Mouse (Mus musculus) brown adipose tissue, adult 24 weeks (tissue): ENCODE measurements at regions not wholly inside any gene's neighbourhood (a gene's known extent, or its start where the extent isn't known, plus 50 kb on each side); places are given as distances from the start of the nearest gene placed in this dataset.

Experiments used
- H3K27ac ChIP-seq: fragments of 200-500 bp; replicated peaks from 2 replicates; pipeline ENCODE4 v1.5.1; 2012; ENCODE audit warnings: low read depth, mild to moderate bottlenecking, low read length
- H3K4me1 ChIP-seq: fragments of 200-500 bp; 2 replicates; pipeline ENCODE4 v1.6.1; 2012; ENCODE audit warnings: low read length, mixed read lengths; ENCODE audit not compliant: control insufficient read depth, insufficient read depth, insufficient read length
- H3K4me3 ChIP-seq: fragments of 200-500 bp; 2 replicates; pipeline ENCODE4 v1.5.1; 2012; ENCODE audit warnings: low read depth, mild to moderate bottlenecking, low read length, moderate library complexity; ENCODE audit not compliant: insufficient read depth

DNA sequence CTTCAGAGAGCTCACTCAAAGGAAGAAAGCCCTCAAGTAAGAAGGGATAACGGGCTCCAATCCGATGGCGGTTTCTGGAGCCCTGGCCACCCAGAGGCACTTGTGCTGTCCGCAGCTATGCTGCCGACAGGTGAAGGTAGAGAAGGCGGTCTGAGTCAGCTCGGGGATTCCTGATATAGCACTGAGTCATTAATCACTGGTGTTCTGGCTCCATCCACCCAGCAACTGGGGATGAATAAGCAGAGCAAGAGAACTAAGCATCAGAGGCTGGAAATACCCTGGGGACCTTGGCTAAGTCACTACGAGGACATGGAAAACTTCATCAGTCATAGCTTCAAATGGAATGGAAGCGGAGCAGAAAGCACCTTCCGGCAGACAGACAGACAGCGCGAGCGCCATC is 122.5 kb upstream of the Runx1 start:
- H3K27ac ChIP-seq = no peak overlapping the region
- 0 out of 2 replicates have a peak, but pooled peaks cover 3% of the 10 kb centered on the region for H3K4me1 ChIP-seq
- no peak overlapping the region for H3K4me3 ChIP-seq

DNA sequence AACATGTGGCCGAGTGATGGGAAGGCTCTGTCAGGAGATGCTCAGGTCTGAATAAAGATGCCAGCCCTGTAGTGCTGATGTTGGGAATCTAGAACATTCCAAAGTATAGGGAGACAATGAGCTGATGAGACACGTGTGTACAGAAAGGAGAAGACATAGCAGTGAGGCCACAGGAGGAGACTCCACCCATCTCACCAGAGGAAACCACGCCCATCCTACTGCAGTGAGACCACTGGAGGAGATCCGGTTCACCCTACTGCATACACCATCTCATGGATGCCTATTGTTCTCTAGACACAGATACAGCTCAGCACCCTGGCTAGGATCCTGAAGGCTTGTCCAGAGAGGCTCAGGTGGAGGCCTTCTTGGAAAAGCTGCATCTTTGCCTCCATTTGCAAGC is 120.6 kb upstream of the Runx1 start:
- no peak overlapping the region for H3K4me3 ChIP-seq
- no peak overlapping the region for H3K27ac ChIP-seq
- H3K4me1 ChIP-seq = no peaks in the 10 kb centered on the region

DNA sequence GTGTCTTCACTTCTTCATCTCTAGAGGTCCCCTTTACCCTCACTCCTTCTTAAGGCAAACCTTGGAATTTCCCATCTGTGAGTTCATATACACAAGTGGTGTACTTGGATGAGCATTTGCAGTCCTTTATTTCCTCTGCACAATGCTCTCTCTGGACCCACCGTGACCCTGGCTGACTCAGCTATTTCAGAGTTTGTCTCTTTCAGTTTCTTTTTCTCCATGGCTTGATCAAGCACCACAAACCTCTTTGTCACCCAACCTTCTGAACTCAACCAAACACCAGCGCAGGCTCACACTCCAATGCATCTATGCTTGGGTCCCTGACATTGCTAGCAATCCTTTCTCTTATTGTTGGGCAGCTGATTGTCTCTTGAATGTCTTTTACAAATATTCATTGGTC is 118.0 kb upstream of the Runx1 start:
- Histone ChIP-seq H3K4me1 (no peaks in the 10 kb centered on the region), H3K4me3 (no peak overlapping the region), H3K27ac (no peak overlapping the region)

DNA sequence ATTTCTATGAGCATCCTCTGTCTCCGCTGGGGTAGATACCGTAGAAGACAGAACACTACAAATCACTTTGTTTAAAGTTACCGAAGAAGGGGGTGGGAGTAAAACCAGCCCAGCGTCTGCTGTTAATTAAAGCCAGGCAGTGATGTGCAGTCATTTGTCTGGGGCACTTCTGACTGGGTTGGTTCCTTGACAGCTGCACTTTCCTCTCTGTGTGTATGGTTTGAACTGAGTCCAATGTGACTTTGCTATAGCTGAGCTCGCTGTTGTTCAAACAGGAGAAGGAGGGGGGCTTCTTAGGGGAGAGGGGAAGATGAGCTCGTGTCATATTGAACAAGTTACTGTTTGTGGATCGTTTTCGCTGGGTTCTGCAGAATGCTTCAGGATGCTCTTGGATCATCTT is 113.7 kb upstream of the Runx1 start:
- H3K27ac ChIP-seq = no peak overlapping the region
- no peak overlapping the region for H3K4me3 ChIP-seq
- no peaks in the 10 kb centered on the region for H3K4me1 ChIP-seq

DNA sequence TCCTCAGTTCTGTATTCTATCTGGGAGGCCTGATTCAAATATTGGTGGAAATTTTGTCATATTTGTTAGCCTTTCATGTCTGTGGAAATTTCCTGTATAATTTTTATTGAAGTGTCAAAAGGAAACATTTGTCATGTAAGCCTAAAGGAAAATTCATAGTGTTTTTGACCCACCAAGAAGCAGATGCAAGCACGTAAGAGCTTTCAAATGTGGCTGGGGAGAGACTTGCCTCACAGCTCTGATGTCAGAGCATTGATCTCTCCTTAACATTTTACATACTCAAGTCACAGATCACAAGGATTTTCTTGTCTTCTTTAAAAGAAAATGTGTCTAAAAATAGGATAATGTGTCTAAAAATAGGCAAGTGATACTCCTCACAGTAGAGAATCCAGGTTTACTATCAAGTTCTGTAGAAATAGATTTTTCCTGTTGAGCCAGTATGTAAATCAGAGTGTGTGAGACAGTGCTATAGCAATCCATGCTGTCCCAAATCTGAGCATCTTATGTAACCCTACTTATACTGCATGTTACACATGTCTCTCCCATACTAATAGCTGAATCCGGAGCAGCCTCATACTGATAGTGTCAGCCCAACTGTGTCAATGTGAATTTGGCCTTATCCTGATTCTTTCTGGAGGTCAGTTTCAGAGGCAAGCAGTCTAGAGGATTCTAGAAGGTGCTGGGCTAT is 110.0 kb upstream of the Runx1 start:
- no peak overlapping the region for H3K27ac ChIP-seq
- H3K4me3 ChIP-seq = no peak overlapping the region
- H3K4me1 ChIP-seq = no peaks in the 10 kb centered on the region

DNA sequence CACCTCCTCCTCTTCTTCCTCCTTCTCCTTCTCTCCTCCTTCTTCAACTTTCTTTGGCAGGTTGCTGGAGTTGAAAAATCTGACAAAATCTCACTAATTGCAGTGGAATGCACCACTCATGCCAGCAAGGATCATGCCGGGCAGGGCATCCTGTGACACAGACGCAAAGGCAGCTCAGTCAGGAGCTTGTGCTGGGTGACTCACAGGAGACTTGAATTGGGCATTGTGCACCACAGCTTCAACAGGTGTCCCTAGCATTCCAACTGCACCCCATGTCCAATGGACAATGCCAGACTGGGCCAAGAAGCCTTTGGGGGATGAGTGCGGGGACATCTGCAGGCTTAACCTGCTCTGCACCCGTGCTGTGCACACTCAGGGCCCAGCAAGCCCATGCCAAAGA is 104.2 kb upstream of the Runx1 start:
- Histone ChIP-seq H3K4me1 (no peaks in the 10 kb centered on the region), H3K27ac (no peak overlapping the region), H3K4me3 (no peak overlapping the region)

GRCm38 (mm10) chr16:92928201-92928600 is 102.3 kb upstream of the Runx1 start:
- no peak overlapping the region for H3K4me3 ChIP-seq

GRCm38 (mm10) chr16:92927662-92928061 is 101.7 kb upstream of the Runx1 start:
- Histone ChIP-seq H3K4me1 (no peaks in the 10 kb centered on the region), H3K27ac (no peak overlapping the region), H3K4me3 (no peak overlapping the region)

More at GRCm38 (mm10) chr16:92928201-92928600, 102.3 kb upstream of the Runx1 start:
- Histone ChIP-seq H3K27ac (no peak overlapping the region), H3K4me1 (no peaks in the 10 kb centered on the region)

DNA sequence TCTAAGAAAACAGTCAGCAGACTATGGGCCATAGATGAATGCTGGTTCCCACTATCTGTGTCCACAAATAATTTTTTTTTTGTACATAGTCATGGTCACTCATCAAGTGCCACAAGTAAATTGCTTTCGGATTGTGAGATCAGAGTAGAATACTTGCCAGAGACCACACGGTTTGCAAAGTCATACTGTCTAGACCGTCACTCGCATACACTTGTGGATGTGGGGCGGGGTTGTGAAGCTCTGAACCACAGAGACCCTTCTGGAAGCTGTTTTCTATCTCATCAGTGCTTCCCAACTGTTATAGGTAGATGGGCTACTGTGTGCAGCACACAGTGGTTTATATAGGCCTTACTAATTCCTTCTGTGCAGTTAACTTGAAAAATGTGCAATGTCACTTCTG is 100.9 kb upstream of the Runx1 start:
- Histone ChIP-seq H3K4me1 (no peaks in the 10 kb centered on the region), H3K27ac (no peak overlapping the region), H3K4me3 (no peak overlapping the region)

- Histone ChIP-seq H3K27ac (no peak overlapping the region), H3K4me1 (no peaks in the 10 kb centered on the region), H3K4me3 (no peak overlapping the region)
Measured at GRCm38 (mm10) chr16:92920947-92921346, 95.0 kb upstream of the Runx1 start.

DNA sequence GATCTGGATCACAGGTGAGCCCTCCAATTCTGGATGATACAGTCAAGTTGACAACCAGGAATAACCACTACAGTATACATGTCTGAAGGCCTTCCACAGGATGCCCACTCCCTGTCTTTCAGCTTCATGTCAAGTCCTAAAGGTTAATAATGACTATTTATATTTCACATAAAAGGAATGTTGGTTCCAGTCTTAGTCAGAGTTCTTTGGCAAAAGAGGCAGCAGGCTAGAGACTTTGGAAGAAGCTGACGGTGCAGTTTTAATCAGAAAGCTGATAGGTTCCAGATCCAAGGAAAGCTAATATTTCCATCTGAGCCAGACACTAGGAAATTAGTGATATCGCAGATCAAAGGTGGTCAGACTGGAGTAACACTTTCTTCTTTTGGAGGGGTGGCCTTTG is 91.4 kb upstream of the Runx1 start:
- Histone ChIP-seq H3K4me1 (no peaks in the 10 kb centered on the region), H3K4me3 (no peak overlapping the region), H3K27ac (no peak overlapping the region)

- Histone ChIP-seq H3K4me3 (no peak overlapping the region), H3K27ac (no peak overlapping the region), H3K4me1 (no peaks in the 10 kb centered on the region)
Measured at GRCm38 (mm10) chr16:92915651-92916050, 89.7 kb upstream of the Runx1 start.

- no peak overlapping the region for H3K4me3 ChIP-seq
- H3K4me1 ChIP-seq = no peaks in the 10 kb centered on the region
- H3K27ac ChIP-seq = no peak overlapping the region
Measured at GRCm38 (mm10) chr16:92906873-92907272, 80.9 kb upstream of the Runx1 start.

DNA sequence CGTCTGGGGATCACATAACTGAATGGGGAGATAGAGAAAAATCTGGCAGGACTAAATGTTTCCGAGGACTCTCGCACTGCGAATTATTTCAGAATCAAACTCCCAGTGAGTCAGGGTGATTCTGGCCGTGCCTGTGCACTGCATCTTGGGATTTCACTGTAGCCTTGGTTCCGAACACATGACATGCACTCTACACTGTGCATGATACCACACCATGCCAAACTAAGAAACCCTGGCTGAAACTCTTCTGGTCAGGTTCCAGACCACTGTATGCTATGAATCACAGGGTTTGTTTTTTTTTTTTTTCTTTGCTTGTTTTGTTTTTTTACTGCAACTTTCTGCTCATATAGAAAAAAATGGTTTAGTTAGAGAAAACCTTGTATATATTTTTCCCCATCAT is 79.7 kb upstream of the Runx1 start:
- Histone ChIP-seq H3K4me3 (no peak overlapping the region), H3K27ac (no peak overlapping the region), H3K4me1 (no peaks in the 10 kb centered on the region)

- H3K4me1 ChIP-seq = no peaks in the 10 kb centered on the region
- H3K27ac ChIP-seq = no peak overlapping the region
- no peak overlapping the region for H3K4me3 ChIP-seq
Measured at GRCm38 (mm10) chr16:92903892-92904473, 78.0 kb upstream of the Runx1 start.

GRCm38 (mm10) chr16:92903486-92903885 is 77.5 kb upstream of the Runx1 start:
- Histone ChIP-seq H3K4me1 (no peaks in the 10 kb centered on the region), H3K27ac (no peak overlapping the region), H3K4me3 (no peak overlapping the region)
